Mouse (Mus musculus): ENCODE results near the gene Crym. TPM values are rescaled to one million over a fixed set of nuclear protein-coding genes. Genes with fewer than 3 reads are reported as not detected.
A peak's percentile ranks its signal among the peaks of the same experiment; 100 is the strongest.

Gene Crym
- polyA plus RNA-seq, 1 experiment from 2014 or later = 1.2 TPM

DNA sequence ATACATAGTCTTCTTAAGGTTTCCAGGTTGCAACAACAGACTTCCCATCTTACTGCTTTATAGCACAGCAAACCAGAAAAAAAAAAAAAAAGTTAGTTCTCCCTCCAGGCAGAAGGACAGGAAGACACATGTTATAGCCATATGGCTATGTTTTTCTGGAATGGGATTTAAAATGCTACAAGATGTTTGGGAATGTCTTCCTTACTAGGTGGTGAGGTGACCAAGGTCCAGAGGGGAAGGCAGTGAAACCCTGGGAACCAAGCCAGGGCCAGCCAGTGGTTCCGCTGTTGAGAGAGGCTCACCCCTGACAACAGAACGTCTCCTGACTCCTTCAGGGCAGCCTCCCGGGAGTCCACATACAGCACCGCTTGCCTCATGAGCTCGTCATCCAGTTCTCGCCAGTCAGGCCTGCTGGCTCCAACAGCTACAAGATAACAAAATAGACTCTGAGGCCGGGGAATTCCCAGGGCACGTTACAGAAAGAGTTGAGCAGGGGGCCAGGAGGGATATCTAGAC lies 11.7 kb downstream of the Crym start:
- 21% methylated on average over 8 of the region's 8 CpGs for WGBS (ENCODE audit: insufficient replicate concordance)
- no peaks in the 10 kb centered on the region; the same call in none of the 2 replicates for H3K4me1 ChIP-seq (ENCODE audit: control insufficient read depth, insufficient read depth, low read length)
- ATAC-seq (replicated peaks; ENCODE audit: insufficient number of reproducible peaks, low FRiP score, low TSS enrichment) = peak; percentile 42; the same call in 1 of the 2 replicates

DNA sequence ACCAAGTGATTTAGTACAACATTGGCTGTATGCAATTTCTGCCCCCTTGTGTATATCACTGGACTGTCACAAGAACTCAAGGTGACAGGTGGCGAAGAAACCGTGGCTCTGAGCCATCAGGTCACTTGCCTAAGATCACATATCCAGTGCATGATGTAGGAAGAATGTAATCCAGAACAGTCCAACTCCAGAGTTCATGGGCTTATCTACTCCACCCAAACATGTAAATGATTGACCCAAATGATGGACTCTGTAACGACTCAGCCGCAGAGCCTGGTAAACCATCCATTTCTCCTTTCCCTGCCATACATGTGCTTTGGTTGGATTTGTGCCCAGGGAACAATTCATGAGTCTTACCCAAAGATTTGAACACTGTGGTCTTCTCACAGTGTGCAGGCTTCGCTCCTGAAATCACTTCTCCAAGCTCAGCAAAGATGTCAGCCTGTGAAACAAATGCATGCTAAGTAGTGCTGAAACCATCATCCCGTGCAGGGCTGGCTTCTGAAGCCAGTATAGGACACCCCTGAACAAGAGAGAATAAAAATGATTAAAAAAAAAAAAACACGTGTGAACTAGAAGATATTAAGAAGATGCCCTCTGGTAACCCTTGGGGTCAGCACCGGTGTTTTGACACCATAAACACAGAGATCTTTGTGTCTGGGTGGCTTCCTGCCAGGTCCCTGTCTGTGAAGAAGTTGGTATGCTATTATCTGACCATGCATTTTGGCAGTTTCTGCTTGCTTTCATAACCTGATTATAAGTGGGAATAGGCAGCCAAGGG lies 12.4 kb downstream of the Crym start:
- WGBS (ENCODE audit: insufficient replicate concordance) = 61% methylated on average over 8 of the region's 8 CpGs
- Histone ChIP-seq H3K36me3 (ENCODE audit: control insufficient read depth, insufficient read depth, low read length) (no peaks in the 10 kb centered on the region), H3K27me3 (ENCODE audit: control insufficient read depth, insufficient read depth, low read length) (no peaks in the 10 kb centered on the region), H3K4me2 (no peak overlapping the region), H3K27ac (ENCODE audit: low read depth, low read length) (no peak overlapping the region), H3K4me1 (ENCODE audit: control insufficient read depth, insufficient read depth, low read length) (no peaks in the 10 kb centered on the region; the same call in none of the 2 replicates), H3K9me3 (replicated peaks; ENCODE audit: control insufficient read depth, low read length) (no peaks in the 10 kb centered on the region), H3K4me3 (ENCODE audit: low read depth, low read length) (no peak overlapping the region), H3K9ac (ENCODE audit: low read depth, low read length) (no peak overlapping the region)
- ATAC-seq (replicated peaks; ENCODE audit: insufficient number of reproducible peaks, low FRiP score, low TSS enrichment) = no peak

More for the DNA sequence above, 11.7 kb downstream of the Crym start:
- Histone ChIP-seq H3K27ac (ENCODE audit: low read depth, low read length) (no peak overlapping the region), H3K36me3 (ENCODE audit: control insufficient read depth, insufficient read depth, low read length) (no peaks in the 10 kb centered on the region), H3K27me3 (ENCODE audit: control insufficient read depth, insufficient read depth, low read length) (no peaks in the 10 kb centered on the region), H3K4me3 (ENCODE audit: low read depth, low read length) (no peak overlapping the region), H3K9ac (ENCODE audit: low read depth, low read length) (no peak overlapping the region), H3K4me2 (peak overlapping the region; percentile 4; the same call in 1 of the 2 replicates), H3K9me3 (replicated peaks; ENCODE audit: control insufficient read depth, low read length) (no peaks in the 10 kb centered on the region)

GRCm38 (mm10) chr7:120188946-120189345 lies 13.0 kb downstream of the Crym start:
- Histone ChIP-seq H3K9me3 (replicated peaks; ENCODE audit: control insufficient read depth, low read length) (no peaks in the 10 kb centered on the region), H3K4me1 (ENCODE audit: control insufficient read depth, insufficient read depth, low read length) (no peaks in the 10 kb centered on the region; the same call in none of the 2 replicates), H3K4me3 (ENCODE audit: low read depth, low read length) (no peak overlapping the region), H3K9ac (ENCODE audit: low read depth, low read length) (no peak overlapping the region), H3K27me3 (ENCODE audit: control insufficient read depth, insufficient read depth, low read length) (no peaks in the 10 kb centered on the region), H3K36me3 (ENCODE audit: control insufficient read depth, insufficient read depth, low read length) (no peaks in the 10 kb centered on the region), H3K27ac (ENCODE audit: low read depth, low read length) (no peak overlapping the region), H3K4me2 (no peak overlapping the region)
- 84% methylated on average over 5 of the region's 5 CpGs for WGBS (ENCODE audit: insufficient replicate concordance)
- ATAC-seq (replicated peaks; ENCODE audit: insufficient number of reproducible peaks, low FRiP score, low TSS enrichment) = no peak

DNA sequence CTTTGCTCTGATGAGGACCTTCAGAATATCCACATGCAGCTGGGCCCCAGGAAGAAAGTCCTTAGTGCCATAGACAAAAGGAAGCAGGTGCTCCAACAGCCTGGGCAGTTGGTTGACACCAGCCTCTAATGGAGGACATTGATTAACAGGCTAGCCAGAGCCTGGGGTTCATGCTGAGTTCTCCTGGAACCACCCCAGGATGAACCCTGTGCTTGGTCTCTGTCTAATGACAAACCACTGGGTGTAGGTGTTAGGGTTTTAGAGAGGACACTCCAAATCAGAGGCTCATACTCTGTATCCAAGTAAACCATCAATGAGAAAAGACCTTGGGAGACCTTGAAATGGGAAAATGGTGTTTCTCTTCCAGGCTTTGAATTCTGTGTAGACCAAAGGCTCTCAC lies 19.0 kb downstream of the Crym start:
- no peaks in the 10 kb centered on the region for H3K27me3 ChIP-seq (ENCODE audit: control insufficient read depth, insufficient read depth, low read length)
- no peak overlapping the region for H3K27ac ChIP-seq (ENCODE audit: low read depth, low read length)
- no peak overlapping the region for H3K9ac ChIP-seq (ENCODE audit: low read depth, low read length)
- H3K4me1 ChIP-seq (ENCODE audit: control insufficient read depth, insufficient read depth, low read length) = no peaks in the 10 kb centered on the region
- H3K9me3 ChIP-seq (replicated peaks; ENCODE audit: control insufficient read depth, low read length) = no peaks in the 10 kb centered on the region
- H3K4me3 ChIP-seq (ENCODE audit: low read depth, low read length) = no peak overlapping the region
- no peak for ATAC-seq (replicated peaks; ENCODE audit: insufficient number of reproducible peaks, low FRiP score, low TSS enrichment)
- no peaks in the 10 kb centered on the region for H3K36me3 ChIP-seq (ENCODE audit: control insufficient read depth, insufficient read depth, low read length)
- no peak overlapping the region for H3K4me2 ChIP-seq

DNA sequence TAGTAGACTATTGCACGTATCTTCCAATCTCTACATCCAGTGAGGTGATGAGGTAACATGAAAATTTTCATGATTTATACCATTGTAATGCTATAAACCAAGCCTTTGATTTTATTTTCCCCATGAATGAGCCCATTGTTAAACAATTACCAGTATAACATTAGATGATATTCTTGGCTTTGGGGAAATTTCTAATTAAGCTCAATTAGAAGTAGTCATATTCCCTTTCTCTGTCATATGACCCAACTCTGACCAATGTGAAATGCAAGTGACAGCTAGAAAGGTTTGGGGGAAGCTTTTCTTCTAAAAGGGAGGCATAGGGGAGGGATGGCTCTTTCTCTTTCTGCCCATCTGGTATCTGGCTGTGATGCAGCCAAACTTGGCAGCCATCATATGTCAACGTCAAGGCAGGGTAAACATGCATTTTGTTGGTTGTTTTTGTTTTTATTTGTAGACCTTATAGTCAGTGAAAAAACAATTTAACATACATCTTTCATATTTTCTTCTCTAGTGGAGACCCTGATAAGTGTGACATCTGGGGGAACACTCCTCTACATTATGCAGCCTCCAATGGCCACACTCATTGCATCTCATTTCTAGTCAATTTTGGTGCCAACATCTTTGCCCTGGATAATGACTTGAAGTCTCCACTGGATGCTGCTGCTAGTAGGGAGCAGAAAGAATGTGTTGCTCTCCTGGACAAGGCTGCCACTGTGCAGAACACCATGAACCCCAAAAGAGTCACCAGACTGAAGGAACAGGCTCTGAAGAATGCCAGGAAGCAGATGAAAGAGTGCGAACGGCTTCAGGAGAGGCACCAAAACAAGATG lies 20.3 kb downstream of the Crym start:
- no peak overlapping the region for H3K27ac ChIP-seq (ENCODE audit: low read depth, low read length)
- H3K9ac ChIP-seq (ENCODE audit: low read depth, low read length) = no peak overlapping the region
- no peak overlapping the region for H3K4me2 ChIP-seq
- H3K4me1 ChIP-seq (ENCODE audit: control insufficient read depth, insufficient read depth, low read length) = no peaks in the 10 kb centered on the region
- no peak for ATAC-seq (replicated peaks; ENCODE audit: insufficient number of reproducible peaks, low FRiP score, low TSS enrichment)
- H3K4me3 ChIP-seq (ENCODE audit: low read depth, low read length) = no peak overlapping the region
- H3K27me3 ChIP-seq (ENCODE audit: control insufficient read depth, insufficient read depth, low read length) = no peaks in the 10 kb centered on the region
- WGBS (ENCODE audit: insufficient replicate concordance) = 87% methylated on average over 4 of the region's 4 CpGs
- H3K9me3 ChIP-seq (replicated peaks; ENCODE audit: control insufficient read depth, low read length) = no peaks in the 10 kb centered on the region
- no peaks in the 10 kb centered on the region for H3K36me3 ChIP-seq (ENCODE audit: control insufficient read depth, insufficient read depth, low read length)

DNA sequence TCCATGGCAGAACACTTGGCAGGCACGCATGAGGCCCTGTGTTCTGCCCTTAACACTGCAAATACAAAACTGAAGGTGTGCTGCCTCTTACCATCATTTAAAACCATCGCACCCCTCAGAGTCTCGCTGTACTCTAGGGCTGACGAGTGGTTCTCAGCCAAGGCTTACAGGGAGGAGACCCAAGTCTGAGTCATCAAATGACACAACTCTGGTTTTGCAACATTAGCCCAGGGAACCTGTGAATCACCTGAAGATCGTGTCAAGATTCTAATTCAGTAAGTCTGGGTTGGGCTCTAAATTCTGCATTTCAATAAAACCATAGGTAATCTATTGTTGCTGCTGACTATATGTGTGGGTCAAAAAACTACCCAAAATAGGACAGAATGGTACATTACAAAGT lies 21.4 kb downstream of the Crym start:
- H3K4me2 ChIP-seq = no peak overlapping the region
- H3K4me3 ChIP-seq (ENCODE audit: low read depth, low read length) = no peak overlapping the region
- no peak overlapping the region for H3K27ac ChIP-seq (ENCODE audit: low read depth, low read length)
- H3K4me1 ChIP-seq (ENCODE audit: control insufficient read depth, insufficient read depth, low read length) = no peaks in the 10 kb centered on the region
- no peak overlapping the region for H3K9ac ChIP-seq (ENCODE audit: low read depth, low read length)
- H3K9me3 ChIP-seq (replicated peaks; ENCODE audit: control insufficient read depth, low read length) = no peaks in the 10 kb centered on the region
- H3K36me3 ChIP-seq (ENCODE audit: control insufficient read depth, insufficient read depth, low read length) = no peaks in the 10 kb centered on the region
- 76% methylated on average over 5 of the region's 5 CpGs for WGBS (ENCODE audit: insufficient replicate concordance)
- no peak for ATAC-seq (replicated peaks; ENCODE audit: insufficient number of reproducible peaks, low FRiP score, low TSS enrichment)
- H3K27me3 ChIP-seq (ENCODE audit: control insufficient read depth, insufficient read depth, low read length) = no peaks in the 10 kb centered on the region

- no peak overlapping the region for H3K9ac ChIP-seq (ENCODE audit: low read depth, low read length)
- ATAC-seq (replicated peaks; ENCODE audit: insufficient number of reproducible peaks, low FRiP score, low TSS enrichment) = no peak
- 17% methylated on average over 2 of the region's 2 CpGs for WGBS (ENCODE audit: insufficient replicate concordance)
- H3K36me3 ChIP-seq (ENCODE audit: control insufficient read depth, insufficient read depth, low read length) = no peaks in the 10 kb centered on the region
- H3K4me1 ChIP-seq (ENCODE audit: control insufficient read depth, insufficient read depth, low read length) = no peaks in the 10 kb centered on the region
- no peak overlapping the region for H3K27ac ChIP-seq (ENCODE audit: low read depth, low read length)
- H3K4me2 ChIP-seq = no peak overlapping the region
- H3K9me3 ChIP-seq (replicated peaks; ENCODE audit: control insufficient read depth, low read length) = no peaks in the 10 kb centered on the region
- H3K4me3 ChIP-seq (ENCODE audit: low read depth, low read length) = no peak overlapping the region
- no peaks in the 10 kb centered on the region for H3K27me3 ChIP-seq (ENCODE audit: control insufficient read depth, insufficient read depth, low read length)
These were observed 23.0 kb downstream of the Crym start for GRCm38 (mm10) chr7:120178935-120179334.

DNA sequence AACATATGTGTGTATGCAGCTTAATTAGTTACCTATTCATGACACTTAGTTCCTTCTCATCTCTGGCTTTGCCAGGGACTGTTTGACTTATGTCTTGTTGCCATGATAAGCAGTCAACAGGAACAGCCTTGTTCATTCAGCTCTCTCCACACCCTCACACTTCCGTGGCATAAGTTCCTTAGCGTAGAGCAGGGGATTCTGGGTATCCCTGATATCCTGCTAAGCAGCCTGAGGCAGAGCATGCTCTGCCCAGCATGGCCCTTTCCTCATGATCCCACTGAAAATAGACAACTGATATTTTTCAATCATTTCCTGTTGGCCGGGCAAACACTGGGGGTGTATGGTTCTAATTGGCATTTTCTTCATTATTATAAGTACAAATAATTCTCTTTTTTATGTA lies 24.3 kb downstream of the Crym start:
- Histone ChIP-seq H3K36me3 (ENCODE audit: control insufficient read depth, insufficient read depth, low read length) (no peaks in the 10 kb centered on the region), H3K4me2 (no peak overlapping the region), H3K27me3 (ENCODE audit: control insufficient read depth, insufficient read depth, low read length) (no peaks in the 10 kb centered on the region), H3K4me3 (ENCODE audit: low read depth, low read length) (no peak overlapping the region), H3K9ac (ENCODE audit: low read depth, low read length) (no peak overlapping the region), H3K9me3 (replicated peaks; ENCODE audit: control insufficient read depth, low read length) (no peaks in the 10 kb centered on the region), H3K4me1 (ENCODE audit: control insufficient read depth, insufficient read depth, low read length) (no peaks in the 10 kb centered on the region), H3K27ac (ENCODE audit: low read depth, low read length) (no peak overlapping the region)
- 71% methylated on average over 3 of the region's 3 CpGs for WGBS (ENCODE audit: insufficient replicate concordance)
- ATAC-seq (replicated peaks; ENCODE audit: insufficient number of reproducible peaks, low FRiP score, low TSS enrichment) = no peak

Data from heart, embryonic 11.5 days (tissue).